Mouse (Mus musculus) kidney, adult 10 weeks (tissue): ENCODE data around the gene Zfp846. TPM values are rescaled to one million over a fixed set of nuclear protein-coding genes. Genes with fewer than 3 reads are reported as not detected.

Experiments used
- polyA plus RNA-seq: library from polyadenylated mRNA; stranded (reverse); fragments of 350-450 nt; fragmentation: Illumina TruSeq; extraction: RNeasy Lipid Tissue Mini Kit (QIAGEN cat#74804); gene quantifications from one replicate; pipeline ENCODE4 v1.2.3, GENCODE M21; 2014; ENCODE audit warnings: low read depth, low replicate concordance

Gene Zfp846
- 17.3 TPM for polyA plus RNA-seq

DNA sequence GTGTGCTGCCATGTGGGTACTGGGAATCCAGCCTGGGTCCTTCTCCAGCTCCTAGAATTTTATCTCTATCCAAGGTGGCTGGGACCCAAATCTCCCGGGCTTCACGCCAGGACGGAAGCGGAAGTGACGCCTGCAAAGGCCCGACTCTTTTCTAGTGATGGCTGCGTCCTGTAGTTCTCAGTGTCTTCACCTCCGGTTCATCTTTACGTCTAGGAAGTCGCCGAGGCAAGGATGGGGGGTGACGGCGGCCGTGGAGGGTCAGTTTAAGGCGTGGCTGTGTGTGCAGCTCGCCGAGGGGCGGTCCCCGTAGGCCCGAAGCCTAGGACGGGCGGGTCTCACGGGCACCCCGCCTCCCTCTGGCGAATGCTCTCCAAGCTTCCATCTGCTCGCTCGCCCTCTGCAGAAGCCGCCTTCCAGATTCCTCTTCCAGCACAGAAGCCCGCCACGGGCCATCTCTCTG is at the start of gene Zfp846:
Gene Zfp846 (plus strand): TSS at position 117 of the 460 bp plus-strand sequence.

DNA sequence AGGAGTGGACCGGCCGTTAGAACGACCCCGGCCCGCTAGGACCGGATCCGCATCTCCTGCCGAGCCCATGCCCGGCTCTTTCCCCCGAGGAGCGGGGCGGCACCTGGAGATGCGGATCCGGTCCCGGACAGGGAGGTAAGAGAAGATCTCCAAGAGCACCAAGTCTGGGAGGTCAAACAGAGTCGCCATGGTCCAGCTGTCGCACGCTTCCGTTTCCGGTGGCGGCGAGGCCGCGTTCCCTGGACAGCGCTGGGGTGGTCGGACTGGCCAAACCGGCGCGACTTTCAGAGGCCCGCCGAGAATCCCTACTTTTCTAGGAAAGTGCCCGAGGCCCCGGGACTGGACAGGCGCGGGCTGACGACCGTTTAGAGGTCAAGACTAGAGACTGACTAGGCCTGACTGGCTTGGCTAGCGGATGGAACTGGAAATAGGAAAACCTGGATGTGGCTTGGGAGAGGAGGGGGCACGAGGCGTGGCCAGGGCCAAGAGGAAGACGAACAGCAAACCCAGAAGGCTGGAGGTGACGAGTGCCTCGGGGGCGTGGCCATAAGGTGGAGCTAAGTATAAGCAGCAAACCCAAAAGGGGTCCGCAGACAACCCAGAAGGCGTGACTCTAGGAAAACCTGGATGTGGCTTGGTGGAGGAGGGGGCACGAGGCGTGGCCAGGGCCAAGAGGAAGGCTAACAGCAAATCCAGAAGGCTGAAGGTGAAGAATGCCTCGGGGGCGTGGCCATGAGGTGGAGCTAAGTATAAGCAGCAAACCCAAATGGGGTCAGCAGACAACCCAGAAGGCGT is 61.2 kb downstream of the Zfp846 start, which contains the start of gene Ubl5:
Gene Ubl5 (plus strand): TSS at position 778 of the 795 bp plus-strand sequence.

DNA sequence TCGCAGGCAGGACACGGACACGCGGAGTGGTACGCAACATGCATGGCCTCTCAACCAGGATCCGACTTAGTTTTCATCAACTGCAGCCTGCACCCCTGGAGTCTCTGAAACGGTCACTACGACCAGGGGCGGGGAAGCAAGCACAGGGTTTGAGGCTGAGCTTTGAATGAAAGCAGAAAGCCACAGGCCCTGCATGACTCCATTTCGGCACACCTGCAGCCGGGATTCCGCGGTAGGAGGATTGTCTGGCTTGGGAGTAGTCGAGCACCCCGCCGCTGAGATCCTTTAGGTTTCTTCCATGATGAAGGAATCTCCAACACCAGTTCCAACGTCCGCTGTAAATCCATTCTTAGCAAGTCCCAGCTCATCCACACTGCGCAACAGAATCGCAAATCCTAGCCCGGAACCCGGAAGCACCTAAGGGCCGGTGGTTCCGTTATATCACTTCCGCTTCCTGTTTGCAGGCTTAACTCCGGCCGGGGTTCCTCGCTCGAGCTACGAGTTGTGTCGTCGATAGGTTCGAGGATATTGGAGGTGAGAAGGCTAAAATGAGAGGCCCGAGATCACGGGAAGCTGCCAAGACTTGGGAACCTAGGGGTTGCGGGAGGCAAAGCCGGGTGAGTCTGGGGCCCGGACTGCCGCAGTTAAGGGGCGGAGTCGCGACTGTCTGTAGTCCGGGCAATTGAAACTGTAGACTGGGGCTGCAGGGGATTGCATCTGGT is 63.4 kb downstream of the Zfp846 start, which contains the start of gene Fbxl12:
Gene Fbxl12 (minus strand): TSS at position 408 of the 722 bp plus-strand sequence.

DNA sequence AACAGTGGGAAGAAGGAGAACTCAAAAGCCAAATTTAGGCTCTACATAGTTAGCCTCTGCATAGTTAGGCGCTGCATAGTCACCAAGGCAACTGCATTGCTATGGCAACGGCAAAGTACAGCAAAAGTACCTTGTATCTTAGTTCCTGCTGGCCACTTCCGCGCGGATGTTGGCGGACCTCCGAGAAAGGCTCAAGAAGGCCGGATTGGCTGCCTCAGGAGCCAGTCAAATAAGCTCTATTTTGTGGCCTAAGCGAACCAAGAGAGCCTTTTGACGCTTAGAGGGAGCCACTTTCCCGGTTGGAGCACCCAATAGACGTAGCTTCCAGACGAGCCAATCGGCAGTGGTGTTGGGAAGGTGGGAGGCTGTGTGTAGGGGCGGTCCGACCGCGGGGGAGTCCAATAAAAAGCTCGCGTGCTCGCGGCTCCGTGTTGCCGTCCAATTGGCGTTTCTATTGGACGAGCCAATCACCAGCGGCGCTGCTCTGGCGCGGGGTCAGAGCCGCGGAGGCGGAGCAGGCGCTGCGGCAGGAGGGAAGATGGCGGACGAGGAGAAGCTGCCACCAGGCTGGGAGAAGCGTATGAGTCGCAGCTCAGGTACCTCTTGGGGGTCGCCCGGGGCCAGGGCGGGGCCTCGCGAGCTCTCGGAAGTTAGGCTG is 70.6 kb downstream of the Zfp846 start, which contains the start of gene Pin1:
Gene Pin1 (plus strand): TSS at position 494 of the 658 bp plus-strand sequence.

Other genes starting within 250 kb of the Zfp846 start
- gene Olfr18, start 245.2 kb upstream of the Zfp846 start, polyA plus RNA-seq: not detected
- gene Zfp560, start 196.1 kb upstream of the Zfp846 start, polyA plus RNA-seq: 32.9 TPM
- gene Zfp26, start 121.1 kb upstream of the Zfp846 start, polyA plus RNA-seq: 20.2 TPM
- 55.6 TPM for gene Zfp426, start 88.5 kb upstream of the Zfp846 start, polyA plus RNA-seq
- gene Zfp266, start 59.9 kb upstream of the Zfp846 start, polyA plus RNA-seq: 44.9 TPM
- 75.9 TPM for gene Ubl5, start 61.6 kb downstream of the Zfp846 start, polyA plus RNA-seq
- 2.5 TPM for gene Fbxl12, start 63.5 kb downstream of the Zfp846 start, polyA plus RNA-seq
- gene Pin1, start 70.8 kb downstream of the Zfp846 start, polyA plus RNA-seq: 0.85 TPM
- 0.40 TPM for gene Olfm2, start 165.1 kb downstream of the Zfp846 start, polyA plus RNA-seq
- not detected for gene Col5a3, start 233.8 kb downstream of the Zfp846 start, polyA plus RNA-seq
- gene Rdh8, start 237.2 kb downstream of the Zfp846 start, polyA plus RNA-seq: not detected